Mouse (Mus musculus) bone marrow, adult 2 months (tissue): ENCODE data around the gene Ank2.

ENCODE experiments used
- CTCF ChIP-seq: fragments of 200-500 bp; IDR thresholded peaks from 2 replicates; pipeline ENCODE4 v1.5.1; 2011; ENCODE audit warnings: low read length, control low read depth; ENCODE audit not compliant: control insufficient read depth, insufficient read depth
- POLR2A ChIP-seq: fragments of 200-500 bp; IDR thresholded peaks from 2 replicates; pipeline ENCODE4 v1.6.1; 2011; ENCODE audit warnings: low read depth, mild to moderate bottlenecking, control low read depth, low read length, borderline replicate concordance; ENCODE audit not compliant: control insufficient read depth

DNA sequence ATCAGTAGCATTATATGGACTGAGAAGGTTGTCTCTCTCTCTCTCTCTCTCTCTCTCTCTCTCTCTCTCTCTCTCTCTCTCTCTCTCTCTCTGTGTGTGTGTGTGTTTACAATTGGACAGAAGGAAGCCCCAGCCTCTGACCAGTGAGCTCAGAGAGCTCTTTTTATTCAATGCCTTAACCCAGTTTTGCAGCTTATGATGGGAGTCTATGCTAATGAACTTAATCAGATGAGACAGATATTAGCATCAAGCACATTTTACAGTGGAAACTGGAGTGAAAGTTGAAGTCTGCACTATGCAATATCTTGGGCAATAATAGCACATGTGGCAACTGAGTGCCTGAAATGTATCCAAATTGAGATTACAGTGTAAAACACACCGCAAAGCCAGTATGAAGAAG is 16.1 kb upstream of the Ank2 start:
- TF ChIP-seq POLR2A: no peak
- TF ChIP-seq CTCF: no peak
